Mouse (Mus musculus) heart, embryonic 12.5 days (tissue): ENCODE data around the gene Uhrf1bp1. TPM values are rescaled to one million over a fixed set of nuclear protein-coding genes. Genes with fewer than 3 reads are reported as not detected.
"Not testable (repeated sequence)": the region's sequence is repeated elsewhere in the genome, so short reads cannot be mapped to it uniquely, and the experiment has no call there.

Experiments
- ATAC-seq: fragments of 200-750 bp; cut with Nextera tagmentation; 2 replicates; pipeline ENCODE4 v1.8.0; 2017; ENCODE audit warnings: moderate TSS enrichment, moderate library complexity; ENCODE audit not compliant: insufficient number of reproducible peaks, low FRiP score
- H3K27ac ChIP-seq: fragments of 300-500 bp; sonication (generic); 2 replicates; pipeline ENCODE4 v1.5.1; 2016; ENCODE audit warnings: mild to moderate bottlenecking, moderate library complexity; ENCODE audit not compliant: poor library complexity, severe bottlenecking
- H3K27me3 ChIP-seq: fragments of 300-500 bp; sonication (generic); replicated peaks from 2 replicates; pipeline ENCODE4 v1.6.1; 2016; ENCODE audit warnings: mild to moderate bottlenecking, moderate library complexity
- H3K36me3 ChIP-seq: fragments of 300-500 bp; sonication (generic); 2 replicates; pipeline ENCODE4 v1.6.1; 2016; ENCODE audit warnings: mild to moderate bottlenecking, moderate library complexity
- H3K4me1 ChIP-seq: fragments of 300-500 bp; sonication (generic); replicated peaks from 2 replicates; pipeline ENCODE4 v1.6.1; 2016; ENCODE audit warnings: mild to moderate bottlenecking
- H3K4me2 ChIP-seq: fragments of 300-500 bp; sonication (generic); 2 replicates; pipeline ENCODE4 v1.6.1; 2016; ENCODE audit warnings: mild to moderate bottlenecking, moderate library complexity
- H3K4me3 ChIP-seq: fragments of 300-500 bp; sonication (generic); 2 replicates; pipeline ENCODE4 v1.5.1; 2016; ENCODE audit warnings: mild to moderate bottlenecking
- H3K9ac ChIP-seq: fragments of 300-500 bp; sonication (generic); 2 replicates; pipeline ENCODE4 v1.6.1; 2016; ENCODE audit warnings: mild to moderate bottlenecking, moderate library complexity
- H3K9me3 ChIP-seq: fragments of 300-500 bp; sonication (generic); replicated peaks from 2 replicates; pipeline ENCODE4 v1.6.1; 2016; ENCODE audit warnings: mild to moderate bottlenecking, moderate library complexity
- WGBS: fragments of 180-500 bp; shearing (Covaris S2); methylation state at CpG from one replicate; pipeline ENCODE4 v1.1.7; 2016; 5-methylcytosine and 5-hydroxymethylcytosine counted together
- polyA plus RNA-seq: library from polyadenylated mRNA; unstranded; fragments of >200 nt; fragmentation: Nextera tagmentation; extraction: Ambion mirVana; gene quantifications from 2 replicates; pipeline ENCODE4 v1.2.1, GENCODE M21; 2016

Gene Uhrf1bp1
- polyA plus RNA-seq, 1 experiment from 2014 or later: 6.4 TPM

GRCm38 (mm10) chr17:27823142-27823905 lies 32.9 kb upstream of the Uhrf1bp1 start:
- Histone ChIP-seq H3K9me3 (no peaks in the 10 kb centered on the region), H3K36me3 (no peaks in the 10 kb centered on the region), H3K4me3 (no peak overlapping the region), H3K27me3 (no peaks in the 10 kb centered on the region), H3K4me2 (no peak overlapping the region), H3K4me1 (peaks cover 35% of the 10 kb centered on the region), H3K27ac (no peak overlapping the region), H3K9ac (no peak overlapping the region)
- ATAC-seq: no peak
- 79% methylated on average over 9 of the region's 9 CpGs for WGBS

- Histone ChIP-seq H3K4me2 (no peak overlapping the region), H3K27me3 (no peaks in the 10 kb centered on the region), H3K36me3 (no peaks in the 10 kb centered on the region), H3K9ac (no peak overlapping the region), H3K4me3 (no peak overlapping the region), H3K4me1 (peaks cover 25% of the 10 kb centered on the region), H3K27ac (no peak overlapping the region), H3K9me3 (no peaks in the 10 kb centered on the region)
- 60% methylated on average over 1 of the region's 1 CpGs for WGBS
- no peak for ATAC-seq
Observed at GRCm38 (mm10) chr17:27824941-27825340, 31.3 kb upstream of the Uhrf1bp1 start.

- no peaks in the 10 kb centered on the region for H3K36me3 ChIP-seq
- 0 out of 2 replicates have a peak, but pooled peaks cover 2% of the 10 kb centered on the region for H3K9me3 ChIP-seq
- H3K27ac ChIP-seq: no peak overlapping the region
- H3K4me2 ChIP-seq: peak overlapping the region; percentile 69
- H3K9ac ChIP-seq: no peak overlapping the region
- H3K4me1 ChIP-seq: peaks cover 25% of the 10 kb centered on the region
- 0 out of 2 replicates have a peak overlapping the region, but pooled peaks have one; percentile 44 for H3K4me3 ChIP-seq
- WGBS: 35% methylated on average over 3 of the region's 3 CpGs
- ATAC-seq: no peak
- no peaks in the 10 kb centered on the region for H3K27me3 ChIP-seq
Observed at GRCm38 (mm10) chr17:27825539-27825938, 30.7 kb upstream of the Uhrf1bp1 start.

GRCm38 (mm10) chr17:27825984-27826905 lies 30.0 kb upstream of the Uhrf1bp1 start:
- peak; percentile 84 for ATAC-seq
- Histone ChIP-seq H3K9ac (peak overlapping the region; percentile 63), H3K4me3 (peak overlapping the region; percentile 44), H3K4me2 (peak overlapping the region; percentile 69), H3K36me3 (no peaks in the 10 kb centered on the region), H3K9me3 (0 out of 2 replicates have a peak, but pooled peaks cover 2% of the 10 kb centered on the region), H3K4me1 (peaks cover 21% of the 10 kb centered on the region), H3K27ac (peak overlapping the region; percentile 45; the same call in 1 of the 2 replicates), H3K27me3 (no peaks in the 10 kb centered on the region)
- WGBS: 3% methylated on average over 22 of the region's 22 CpGs

GRCm38 (mm10) chr17:27826908-27827383 lies 29.3 kb upstream of the Uhrf1bp1 start:
- under 1% methylated on average over 8 of the region's 9 CpGs for WGBS
- Histone ChIP-seq H3K27ac (peak overlapping the region; percentile 13; the same call in 1 of the 2 replicates), H3K36me3 (no peaks in the 10 kb centered on the region), H3K9me3 (0 out of 2 replicates have a peak, but pooled peaks cover 2% of the 10 kb centered on the region), H3K4me1 (peaks cover 15% of the 10 kb centered on the region), H3K9ac (peak overlapping the region; percentile 63), H3K4me3 (peak overlapping the region; percentile 44), H3K27me3 (no peaks in the 10 kb centered on the region), H3K4me2 (peak overlapping the region; percentile 69)
- ATAC-seq: no peak

GRCm38 (mm10) chr17:27827511-27827910 lies 28.7 kb upstream of the Uhrf1bp1 start:
- no peaks in the 10 kb centered on the region for H3K27me3 ChIP-seq
- 0 out of 2 replicates have a peak, but pooled peaks cover 2% of the 10 kb centered on the region for H3K9me3 ChIP-seq
- ATAC-seq: no peak
- no peaks in the 10 kb centered on the region for H3K36me3 ChIP-seq
- H3K4me1 ChIP-seq: peaks cover 15% of the 10 kb centered on the region
- no peak overlapping the region for H3K4me2 ChIP-seq
- no peak overlapping the region for H3K27ac ChIP-seq
- no peak overlapping the region for H3K4me3 ChIP-seq
- no peak overlapping the region for H3K9ac ChIP-seq
- 44% methylated on average over 6 of the region's 6 CpGs for WGBS

- WGBS: 46% methylated on average over 7 of the region's 7 CpGs
- Histone ChIP-seq H3K9me3 (0 out of 2 replicates have a peak, but pooled peaks cover 2% of the 10 kb centered on the region), H3K4me3 (no peak overlapping the region), H3K4me1 (peaks cover 15% of the 10 kb centered on the region), H3K27ac (no peak overlapping the region), H3K4me2 (no peak overlapping the region), H3K27me3 (peaks cover 9% of the 10 kb centered on the region; the same call in 1 of the 2 replicates), H3K9ac (no peak overlapping the region), H3K36me3 (no peaks in the 10 kb centered on the region)
- no peak for ATAC-seq
Observed at GRCm38 (mm10) chr17:27830411-27830810, 25.8 kb upstream of the Uhrf1bp1 start.

- not testable (repeated sequence) for H3K4me2 ChIP-seq, H3K4me3 ChIP-seq, H3K9ac ChIP-seq, ATAC-seq, H3K4me1 ChIP-seq, H3K9me3 ChIP-seq, H3K27ac ChIP-seq
- Histone ChIP-seq H3K27me3 (peaks cover 17% of the 10 kb centered on the region; the same call in 1 of the 2 replicates), H3K36me3 (peaks cover 14% of the 10 kb centered on the region)
- 74% methylated on average over 4 of the region's 4 CpGs for WGBS
Observed at GRCm38 (mm10) chr17:27837850-27838249, 18.4 kb upstream of the Uhrf1bp1 start, which contains the start of gene Snrpc. Snrpc (plus strand) TSS chr17:27838150.

- Histone ChIP-seq H3K9ac (peak overlapping the region; percentile 92), H3K4me2 (peak overlapping the region; percentile 72), H3K4me1 (peaks cover 6% of the 10 kb centered on the region), H3K9me3 (no peaks in the 10 kb centered on the region), H3K27me3 (peaks cover 8% of the 10 kb centered on the region; the same call in 1 of the 2 replicates), H3K27ac (peak overlapping the region; percentile 36; the same call in 1 of the 2 replicates), H3K4me3 (peak overlapping the region; percentile 97), H3K36me3 (peaks cover 30% of the 10 kb centered on the region)
- WGBS: 2% methylated on average over 35 of the region's 35 CpGs
- peak; percentile 95 for ATAC-seq
Observed at GRCm38 (mm10) chr17:27839469-27840252, 16.6 kb upstream of the Uhrf1bp1 start.

- no peak for ATAC-seq
- Histone ChIP-seq H3K36me3 (peaks cover 81% of the 10 kb centered on the region), H3K4me1 (peaks cover 7% of the 10 kb centered on the region), H3K4me3 (no peak overlapping the region), H3K9me3 (no peaks in the 10 kb centered on the region), H3K27me3 (no peaks in the 10 kb centered on the region), H3K27ac (no peak overlapping the region), H3K9ac (no peak overlapping the region), H3K4me2 (no peak overlapping the region)
- 86% methylated on average over 1 of the region's 1 CpGs for WGBS
Observed at GRCm38 (mm10) chr17:27848351-27848750, 7.9 kb upstream of the Uhrf1bp1 start.
